Mouse (Mus musculus) stomach, embryonic 14.5 days (tissue): ENCODE results near the gene Zg16. TPM values are rescaled to one million over a fixed set of nuclear protein-coding genes. Genes with fewer than 3 reads are reported as not detected.

ENCODE experiments used
- ATAC-seq: fragments of 200-750 bp; cut with Nextera tagmentation; 2 replicates; pipeline ENCODE4 v1.8.0; 2017; ENCODE audit warnings: low read depth, moderate TSS enrichment; ENCODE audit not compliant: insufficient number of reproducible peaks, insufficient read depth, low FRiP score
- H3K27ac ChIP-seq: fragments of 300-500 bp; sonication (generic); 2 replicates; pipeline ENCODE4 v1.5.1; 2014; ENCODE audit warnings: mild to moderate bottlenecking, low read length, moderate library complexity, mixed read lengths
- H3K27me3 ChIP-seq: fragments of 300-500 bp; sonication (generic); 2 replicates; pipeline ENCODE4 v1.6.1; 2014; ENCODE audit warnings: low read length, control low read depth, mixed read lengths; ENCODE audit not compliant: control insufficient read depth, insufficient read depth
- H3K36me3 ChIP-seq: fragments of 300-500 bp; sonication (generic); 2 replicates; pipeline ENCODE4 v1.6.1; 2014; ENCODE audit warnings: mild to moderate bottlenecking, control low read depth, low read length, moderate library complexity, mixed read lengths; ENCODE audit not compliant: control insufficient read depth, insufficient read depth
- H3K4me1 ChIP-seq: fragments of 300-500 bp; sonication (generic); 2 replicates; pipeline ENCODE4 v1.6.1; 2014; ENCODE audit warnings: low read length, control low read depth, mixed read lengths; ENCODE audit not compliant: control insufficient read depth, insufficient read depth
- H3K4me2 ChIP-seq: fragments of 300-500 bp; sonication (generic); replicated peaks from 2 replicates; pipeline ENCODE4 v1.6.1; 2014; ENCODE audit warnings: low read depth, low read length, control low read depth
- H3K4me3 ChIP-seq: fragments of 300-500 bp; sonication (generic); 2 replicates; pipeline ENCODE4 v1.5.1; 2014; ENCODE audit warnings: low read depth, low read length, control low read depth
- H3K9ac ChIP-seq: fragments of 300-500 bp; sonication (generic); replicated peaks from 2 replicates; pipeline ENCODE4 v1.6.1; 2014; ENCODE audit warnings: low read depth, mild to moderate bottlenecking, control low read depth, low read length, moderate library complexity, mixed read lengths
- H3K9me3 ChIP-seq: fragments of 300-500 bp; sonication (generic); 2 replicates; pipeline ENCODE4 v1.6.1; 2016; ENCODE audit warnings: low read depth, low read length, control low read depth; ENCODE audit not compliant: control insufficient read depth
- WGBS: fragments of 180-500 bp; shearing (Covaris S2); extraction: QIAGEN DNeasy Blood & Tissue Kit; methylation state at CpG from one replicate; pipeline ENCODE4 v1.1.7; 2014; 5-methylcytosine and 5-hydroxymethylcytosine counted together
- polyA plus RNA-seq: library from polyadenylated mRNA; unstranded; fragments of >200 nt; fragmentation: Nextera tagmentation; extraction: Ambion mirVana; gene quantifications from 2 replicates; pipeline ENCODE4 v1.2.1, GENCODE M21; 2014

The Zg16 gene
- polyA plus RNA-seq, 1 experiment from 2014 or later: not detected

GRCm38 (mm10) chr7:127110239-127111007, 23.3 kb upstream of the Zg16 start:
- Histone ChIP-seq H3K9me3 (no peaks in the 10 kb centered on the region), H3K4me1 (no peaks in the 10 kb centered on the region), H3K4me3 (no peak overlapping the region), H3K27me3 (no peaks in the 10 kb centered on the region), H3K4me2 (no peak overlapping the region), H3K27ac (no peak overlapping the region), H3K36me3 (no peaks in the 10 kb centered on the region), H3K9ac (no peak overlapping the region)
- WGBS: 44% methylated on average over 18 of the region's 18 CpGs
- no peak; the same call in 1 of the 2 replicates for ATAC-seq

GRCm38 (mm10) chr7:127105551-127105950, 18.4 kb upstream of the Zg16 start:
- H3K27ac ChIP-seq: no peak overlapping the region
- no peaks in the 10 kb centered on the region for H3K4me1 ChIP-seq
- no peak overlapping the region for H3K9ac ChIP-seq
- no peaks in the 10 kb centered on the region for H3K36me3 ChIP-seq
- H3K4me3 ChIP-seq: no peak overlapping the region
- WGBS: 71% methylated on average over 7 of the region's 7 CpGs
- H3K4me2 ChIP-seq: no peak overlapping the region
- ATAC-seq: no peak
- H3K27me3 ChIP-seq: no peaks in the 10 kb centered on the region
- H3K9me3 ChIP-seq: no peaks in the 10 kb centered on the region

GRCm38 (mm10) chr7:127104560-127105332, 17.6 kb upstream of the Zg16 start:
- Histone ChIP-seq H3K4me1 (no peaks in the 10 kb centered on the region), H3K9me3 (no peaks in the 10 kb centered on the region), H3K4me2 (peak overlapping the region; percentile 49), H3K36me3 (no peaks in the 10 kb centered on the region), H3K27ac (no peak overlapping the region), H3K4me3 (peak overlapping the region; percentile 26), H3K27me3 (no peaks in the 10 kb centered on the region), H3K9ac (peak overlapping the region; percentile 38; the same call in 1 of the 2 replicates)
- peak; percentile 88 for ATAC-seq
- WGBS: 13% methylated on average over 17 of the region's 17 CpGs

GRCm38 (mm10) chr7:127103960-127104359, 16.8 kb upstream of the Zg16 start:
- H3K36me3 ChIP-seq: no peaks in the 10 kb centered on the region
- H3K9me3 ChIP-seq: no peaks in the 10 kb centered on the region
- H3K9ac ChIP-seq: no peak overlapping the region
- no peaks in the 10 kb centered on the region for H3K4me1 ChIP-seq
- WGBS: 55% methylated on average over 6 of the region's 6 CpGs
- ATAC-seq: no peak
- H3K27ac ChIP-seq: no peak overlapping the region
- H3K4me2 ChIP-seq: no peak overlapping the region
- H3K4me3 ChIP-seq: no peak overlapping the region
- no peaks in the 10 kb centered on the region for H3K27me3 ChIP-seq

- Histone ChIP-seq H3K27me3 (no peaks in the 10 kb centered on the region), H3K4me1 (no peaks in the 10 kb centered on the region), H3K36me3 (no peaks in the 10 kb centered on the region), H3K4me2 (no peak overlapping the region), H3K9me3 (no peaks in the 10 kb centered on the region), H3K27ac (no peak overlapping the region), H3K9ac (no peak overlapping the region), H3K4me3 (no peak overlapping the region)
- 71% methylated on average over 6 of the region's 6 CpGs for WGBS
- no peak for ATAC-seq
Measured at GRCm38 (mm10) chr7:127102148-127102547, 15.0 kb upstream of the Zg16 start.

- Histone ChIP-seq H3K27me3 (no peaks in the 10 kb centered on the region), H3K4me3 (no peak overlapping the region), H3K4me2 (no peak overlapping the region), H3K9ac (no peak overlapping the region), H3K4me1 (no peaks in the 10 kb centered on the region), H3K27ac (no peak overlapping the region), H3K9me3 (no peaks in the 10 kb centered on the region), H3K36me3 (no peaks in the 10 kb centered on the region)
- WGBS: 26% methylated on average over 2 of the region's 2 CpGs
- no peak for ATAC-seq
Measured at GRCm38 (mm10) chr7:127101451-127102016, 14.4 kb upstream of the Zg16 start.

- no peak for ATAC-seq
- H3K27me3 ChIP-seq: no peaks in the 10 kb centered on the region
- no peaks in the 10 kb centered on the region for H3K36me3 ChIP-seq
- no peaks in the 10 kb centered on the region for H3K9me3 ChIP-seq
- no peak overlapping the region for H3K27ac ChIP-seq
- H3K4me1 ChIP-seq: no peaks in the 10 kb centered on the region
- no peak overlapping the region for H3K4me2 ChIP-seq
- WGBS: 80% methylated on average over 4 of the region's 4 CpGs
- no peak overlapping the region for H3K9ac ChIP-seq
- H3K4me3 ChIP-seq: no peak overlapping the region
Measured at GRCm38 (mm10) chr7:127099528-127099927, 12.4 kb upstream of the Zg16 start.

- WGBS: 84% methylated on average over 4 of the region's 4 CpGs
- H3K27me3 ChIP-seq: no peaks in the 10 kb centered on the region
- no peak overlapping the region for H3K4me3 ChIP-seq
- no peak overlapping the region for H3K9ac ChIP-seq
- H3K9me3 ChIP-seq: no peaks in the 10 kb centered on the region
- no peak for ATAC-seq
- no peak overlapping the region for H3K27ac ChIP-seq
- no peak overlapping the region for H3K4me2 ChIP-seq
- no peaks in the 10 kb centered on the region for H3K4me1 ChIP-seq
- H3K36me3 ChIP-seq: no peaks in the 10 kb centered on the region
Measured at GRCm38 (mm10) chr7:127098950-127099349, 11.8 kb upstream of the Zg16 start.
